Mouse (Mus musculus) embryonic fibroblast, embryonic 13.5 days (primary cell): ENCODE measurements around the gene Ftcd.

Experiments used
- CTCF ChIP-seq: IDR thresholded peaks from 2 replicates; pipeline ENCODE4 v1.5.1; 2011; ENCODE audit warnings: mild to moderate bottlenecking, control low read depth, low read length, moderate library complexity, borderline replicate concordance; ENCODE audit not compliant: insufficient read depth
- POLR2A ChIP-seq: IDR thresholded peaks from 2 replicates; pipeline ENCODE4 v1.6.1; 2011; ENCODE audit warnings: low read depth, mild to moderate bottlenecking, control low read depth, low read length, moderate library complexity

DNA sequence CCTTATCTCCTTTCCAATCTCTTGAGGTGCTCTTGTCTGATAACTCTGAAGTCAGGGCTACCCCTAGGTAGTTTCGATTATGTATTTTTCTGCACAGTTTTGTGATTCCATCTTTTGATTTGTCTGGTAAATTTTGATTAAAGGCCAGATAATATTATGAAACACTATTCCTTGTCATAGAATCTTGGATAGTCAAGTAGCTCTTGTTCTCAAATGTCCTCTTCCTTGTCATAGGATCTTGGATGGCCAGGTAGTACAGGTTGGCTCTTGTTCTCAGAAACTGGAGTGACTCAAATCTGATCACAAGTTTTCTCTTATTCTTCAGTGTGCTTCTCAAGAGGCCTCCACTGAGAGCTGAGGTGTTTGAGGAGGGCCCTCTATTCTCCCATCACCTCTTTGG, 55.2 kb downstream of the Ftcd start:
- TF ChIP-seq CTCF (no peak), POLR2A (no peak)
